Mouse (Mus musculus) midbrain, postnatal 0 days (tissue): ENCODE measurements around the gene Neu4. TPM values are rescaled to one million over a fixed set of nuclear protein-coding genes. Genes with fewer than 3 reads are reported as not detected.
A peak's percentile ranks its signal among the peaks of the same experiment; 100 is the strongest.
"Not testable (repeated sequence)": the region's sequence is repeated elsewhere in the genome, so short reads cannot be mapped to it uniquely, and the experiment has no call there.

ENCODE experiments used
- ATAC-seq: fragments of 200-750 bp; cut with Nextera tagmentation; 2 replicates; pipeline ENCODE4 v1.8.0; 2017; ENCODE audit warnings: moderate number of reproducible peaks, mild to moderate bottlenecking, moderate TSS enrichment, moderate library complexity; ENCODE audit not compliant: low FRiP score
- DNase-seq: peaks from one replicate; pipeline ENCODE4 v3.0.0-alpha.2; 2015; ENCODE audit warnings: low spot score
- H3K27ac ChIP-seq: fragments of 300-500 bp; sonication (generic); 2 replicates; pipeline ENCODE4 v1.5.1; 2014; ENCODE audit warnings: low read depth, mild to moderate bottlenecking, low read length, mixed read lengths
- H3K27me3 ChIP-seq: fragments of 300-500 bp; sonication (generic); 2 replicates; pipeline ENCODE4 v1.6.1; 2014; ENCODE audit warnings: low read length, control low read depth, mixed read lengths; ENCODE audit not compliant: insufficient read depth
- H3K36me3 ChIP-seq: fragments of 300-500 bp; sonication (generic); 2 replicates; pipeline ENCODE4 v1.6.1; 2014; ENCODE audit warnings: low read length, control low read depth, mixed read lengths; ENCODE audit not compliant: insufficient read depth
- H3K4me1 ChIP-seq: fragments of 300-500 bp; sonication (generic); 2 replicates; pipeline ENCODE4 v1.6.1; 2014; ENCODE audit warnings: mild to moderate bottlenecking, control low read depth, antibody characterized with exemption, low read length, mixed read lengths; ENCODE audit not compliant: insufficient read depth
- H3K4me2 ChIP-seq: fragments of 300-500 bp; sonication (generic); 2 replicates; pipeline ENCODE4 v1.6.1; 2014; ENCODE audit warnings: low read depth, mild to moderate bottlenecking, low read length, mixed read lengths; ENCODE audit not compliant: poor library complexity, severe bottlenecking
- H3K4me3 ChIP-seq: fragments of 300-500 bp; sonication (generic); 2 replicates; pipeline ENCODE4 v1.5.1; 2014; ENCODE audit warnings: low read depth, mild to moderate bottlenecking, low read length, moderate library complexity
- H3K9ac ChIP-seq: fragments of 300-500 bp; sonication (generic); replicated peaks from 2 replicates; pipeline ENCODE4 v1.6.1; 2014; ENCODE audit warnings: mild to moderate bottlenecking, low read length, moderate library complexity, mixed read lengths; ENCODE audit not compliant: poor library complexity, severe bottlenecking
- H3K9me3 ChIP-seq: fragments of 300-500 bp; sonication (generic); 2 replicates; pipeline ENCODE4 v1.6.1; 2016; ENCODE audit warnings: low read length, control low read depth
- CTCF ChIP-seq: IDR thresholded peaks from 2 replicates; pipeline ENCODE4 v1.5.1; 2016; ENCODE audit warnings: antibody characterized with exemption, mild to moderate bottlenecking
- WGBS: fragments of 180-500 bp; shearing (Covaris S2); extraction: QIAGEN DNeasy Blood & Tissue Kit; methylation state at CpG from one replicate; pipeline ENCODE4 v1.1.7; 2014; 5-methylcytosine and 5-hydroxymethylcytosine counted together
- polyA plus RNA-seq: library from polyadenylated mRNA; unstranded; fragments of >200 nt; fragmentation: Nextera tagmentation; extraction: Ambion mirVana; gene quantifications from 2 replicates; pipeline ENCODE4 v1.2.1, GENCODE M21; 2015
- total RNA-seq: library from RNA; depleted of rRNA; stranded (reverse); fragments of >200 nt; gene quantifications from 2 replicates; pipeline ENCODE4 v1.2.3, GENCODE M21; 2014; rRNA removed

Gene Neu4
- total RNA-seq (0.93 and 0.99 TPM in 2 replicates), polyA plus RNA-seq (0.04 and 0.12 TPM in 2 replicates)

DNA sequence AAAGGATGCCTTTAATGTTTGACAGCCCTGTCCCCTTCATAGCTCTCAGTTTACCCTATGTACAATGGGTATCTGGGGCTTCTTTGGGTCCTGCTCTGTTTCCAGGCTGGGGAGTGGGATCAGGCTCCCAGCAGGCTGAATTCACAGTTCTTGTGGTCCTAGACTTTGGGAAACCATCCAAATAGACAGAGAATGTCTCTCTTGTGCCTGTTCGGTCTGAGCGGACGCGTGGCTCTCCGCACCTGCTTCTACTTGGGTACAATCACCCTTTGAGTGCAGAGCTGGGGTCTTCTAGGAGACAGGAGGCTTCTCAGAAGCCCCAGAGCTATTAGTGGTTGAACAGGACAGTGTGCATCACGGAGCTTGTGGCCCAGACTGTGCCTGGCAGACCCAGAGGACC, at the start of gene Neu4:
Gene Neu4, plus strand, starts transcription at position 301 of the 400 bp plus-strand sequence.
- no peaks in the 10 kb centered on the region for H3K27me3 ChIP-seq
- H3K4me1 ChIP-seq = no peaks in the 10 kb centered on the region
- no peak within 1 kb of the TSS for H3K4me2 ChIP-seq
- no peaks in the 10 kb centered on the region for H3K9me3 ChIP-seq
- TF ChIP-seq CTCF = no peak
- H3K36me3 ChIP-seq = no peaks in the 10 kb centered on the region
- H3K4me3 ChIP-seq = no peak within 1 kb of the TSS
- ATAC-seq (no peak), DNase-seq (no peak)
- H3K9ac ChIP-seq = no peak within 1 kb of the TSS
- WGBS = 89% methylated on average over 6 of the region's 6 CpGs
- no peak within 1 kb of the TSS for H3K27ac ChIP-seq

DNA sequence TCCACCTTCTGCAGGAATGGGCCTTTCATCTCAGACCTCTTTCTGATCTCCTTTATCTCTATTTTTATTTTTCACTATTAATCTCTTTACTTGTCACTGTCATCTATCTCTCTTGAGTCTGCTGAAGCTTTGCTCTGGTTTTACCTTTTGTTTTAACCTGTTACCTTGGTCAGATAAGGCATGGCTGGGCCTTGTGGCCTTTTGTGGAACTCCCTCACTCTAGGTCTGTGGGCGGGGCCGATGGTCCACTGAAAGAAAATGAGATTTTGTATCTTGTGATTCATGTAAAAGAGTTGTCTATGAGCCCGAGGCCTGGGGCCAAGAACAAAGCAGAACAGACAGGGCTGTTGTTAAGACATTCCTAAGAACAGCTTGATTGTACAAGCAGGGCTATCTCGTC, 49.5 kb upstream of the Neu4 start:
- H3K9ac ChIP-seq, H3K4me3 ChIP-seq, H3K4me2 ChIP-seq, H3K4me1 ChIP-seq, H3K9me3 ChIP-seq, DNase-seq, H3K36me3 ChIP-seq, H3K27ac ChIP-seq, ATAC-seq, H3K27me3 ChIP-seq: not testable (repeated sequence)
- no CpG with 5 or more reads among the region's 4 CpGs for WGBS

DNA sequence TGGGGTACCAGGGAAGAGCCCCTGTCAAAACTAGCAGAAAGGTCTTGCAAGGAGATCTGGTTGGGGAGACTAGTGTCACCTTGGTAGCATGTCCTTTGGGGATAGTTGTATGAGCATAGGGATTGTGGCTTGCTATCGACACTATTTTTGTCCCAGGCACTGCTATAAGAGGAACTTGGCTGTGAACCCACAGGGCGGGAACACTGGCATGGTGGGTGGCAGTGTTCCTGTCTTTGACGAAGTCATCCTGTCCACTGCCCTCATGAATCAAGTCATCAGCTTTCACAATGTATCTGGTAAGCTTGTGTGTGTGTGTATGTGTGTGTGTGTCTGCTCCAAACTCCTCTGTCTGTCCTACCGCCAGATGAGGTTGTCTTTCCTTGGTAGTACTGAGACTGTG, 44.5 kb upstream of the Neu4 start:
- H3K4me2 ChIP-seq, H3K9ac ChIP-seq, H3K4me3 ChIP-seq, DNase-seq, ATAC-seq, H3K9me3 ChIP-seq, H3K27ac ChIP-seq, H3K27me3 ChIP-seq, H3K36me3 ChIP-seq, H3K4me1 ChIP-seq: not testable (repeated sequence)
- WGBS = no CpG with 5 or more reads among the region's 4 CpGs

DNA sequence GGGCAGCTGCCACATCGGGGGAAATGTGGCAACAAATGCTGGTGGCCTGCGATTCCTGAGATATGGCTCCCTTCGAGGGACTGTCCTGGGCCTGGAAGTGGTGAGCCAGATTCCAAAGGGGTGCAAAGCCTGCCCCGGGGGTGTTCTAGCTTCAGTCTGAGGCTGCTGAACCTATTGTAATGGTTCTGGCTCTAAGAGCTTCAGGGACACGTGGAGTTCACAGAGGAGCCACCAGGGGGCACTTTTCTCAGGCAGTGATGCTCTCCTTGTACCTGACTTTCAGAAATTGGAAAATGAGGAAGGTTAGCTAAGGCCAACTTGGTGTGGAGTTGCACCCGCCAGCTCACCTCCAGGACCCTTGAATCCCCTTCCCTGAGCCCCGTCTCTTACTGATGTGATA, 42.0 kb upstream of the Neu4 start:
- no CpG with 5 or more reads among the region's 7 CpGs for WGBS
- H3K9me3 ChIP-seq, ATAC-seq: not testable (repeated sequence)

DNA sequence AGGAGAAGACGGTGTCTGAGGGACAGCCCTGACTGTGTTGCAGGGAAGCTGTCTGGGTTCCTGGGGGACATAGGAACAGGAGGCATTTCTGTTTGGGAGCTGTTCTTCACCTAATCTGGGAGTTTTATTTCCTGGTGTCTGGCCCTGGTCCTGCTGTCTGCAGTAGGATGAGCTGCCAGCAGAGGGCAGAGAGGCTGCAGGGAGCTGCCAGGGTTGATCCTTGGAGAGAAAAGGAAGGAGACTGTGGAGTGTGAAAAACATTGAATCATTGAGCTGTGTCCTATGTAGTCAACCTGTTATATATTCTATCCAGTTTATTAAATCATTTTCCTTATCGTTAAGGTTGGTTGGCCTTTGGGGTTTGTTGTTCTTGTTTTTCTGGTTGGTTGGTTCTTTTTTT, 39.3 kb upstream of the Neu4 start:
- DNase-seq, H3K4me1 ChIP-seq, H3K4me2 ChIP-seq, H3K27ac ChIP-seq, H3K36me3 ChIP-seq, H3K9ac ChIP-seq, H3K27me3 ChIP-seq, H3K9me3 ChIP-seq, H3K4me3 ChIP-seq: not testable (repeated sequence)
- peak; percentile 53; the same call in 1 of the 2 replicates for ATAC-seq
- no CpG with 5 or more reads among the region's 2 CpGs for WGBS

More for the DNA sequence above, 42.0 kb upstream of the Neu4 start:
- H3K36me3 ChIP-seq, H3K4me1 ChIP-seq, H3K27ac ChIP-seq, H3K9ac ChIP-seq, H3K4me3 ChIP-seq, H3K4me2 ChIP-seq, H3K27me3 ChIP-seq, DNase-seq: not testable (repeated sequence)

DNA sequence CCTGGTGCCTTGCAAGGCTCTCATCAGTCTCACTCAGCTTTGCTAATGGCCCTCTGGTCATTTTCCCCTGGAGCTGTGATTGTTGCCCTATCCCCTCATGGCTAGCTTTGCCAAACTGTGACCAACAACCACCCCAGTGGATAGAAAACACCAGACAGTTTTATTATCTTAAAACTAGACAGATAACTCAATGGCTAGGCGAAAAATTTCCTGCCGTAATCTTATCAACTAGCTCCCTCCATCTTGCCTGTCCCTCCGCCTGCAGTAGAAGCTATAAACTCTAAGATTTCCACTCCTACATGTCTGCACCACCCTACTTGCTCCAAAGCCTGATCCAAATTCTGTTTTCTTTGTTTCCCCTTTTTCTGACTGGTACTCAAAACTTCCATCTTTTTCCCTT, 34.1 kb upstream of the Neu4 start:
- no peak for DNase-seq
- no peak overlapping the region for H3K27ac ChIP-seq
- WGBS = 93% methylated on average over 3 of the region's 3 CpGs
- no peak for ATAC-seq
- H3K4me2 ChIP-seq = no peak overlapping the region
- H3K27me3 ChIP-seq = no peaks in the 10 kb centered on the region
- no peaks in the 10 kb centered on the region for H3K9me3 ChIP-seq
- no peak overlapping the region for H3K4me3 ChIP-seq
- H3K4me1 ChIP-seq = no peaks in the 10 kb centered on the region
- H3K36me3 ChIP-seq = no peaks in the 10 kb centered on the region
- no peak overlapping the region for H3K9ac ChIP-seq
- TF ChIP-seq CTCF = no peak
